Mouse (Mus musculus) skeletal muscle tissue, postnatal 0 days (tissue): ENCODE data around the gene Bub1b. TPM values are rescaled to one million over a fixed set of nuclear protein-coding genes. Genes with fewer than 3 reads are reported as not detected.

Source experiments
- polyA plus RNA-seq: library from polyadenylated mRNA; unstranded; fragments of >200 nt; fragmentation: Nextera tagmentation; extraction: Ambion mirVana; gene quantifications from 2 replicates; pipeline ENCODE4 v1.2.1, GENCODE M21; 2015

Gene Bub1b
- 10.0 and 10.3 TPM in 2 replicates for polyA plus RNA-seq

GRCm38 (mm10) chr2:118597673-118598568, at the start of gene Bub1b:
TSS of gene Bub1b (plus strand) at chr2:118598211.

DNA sequence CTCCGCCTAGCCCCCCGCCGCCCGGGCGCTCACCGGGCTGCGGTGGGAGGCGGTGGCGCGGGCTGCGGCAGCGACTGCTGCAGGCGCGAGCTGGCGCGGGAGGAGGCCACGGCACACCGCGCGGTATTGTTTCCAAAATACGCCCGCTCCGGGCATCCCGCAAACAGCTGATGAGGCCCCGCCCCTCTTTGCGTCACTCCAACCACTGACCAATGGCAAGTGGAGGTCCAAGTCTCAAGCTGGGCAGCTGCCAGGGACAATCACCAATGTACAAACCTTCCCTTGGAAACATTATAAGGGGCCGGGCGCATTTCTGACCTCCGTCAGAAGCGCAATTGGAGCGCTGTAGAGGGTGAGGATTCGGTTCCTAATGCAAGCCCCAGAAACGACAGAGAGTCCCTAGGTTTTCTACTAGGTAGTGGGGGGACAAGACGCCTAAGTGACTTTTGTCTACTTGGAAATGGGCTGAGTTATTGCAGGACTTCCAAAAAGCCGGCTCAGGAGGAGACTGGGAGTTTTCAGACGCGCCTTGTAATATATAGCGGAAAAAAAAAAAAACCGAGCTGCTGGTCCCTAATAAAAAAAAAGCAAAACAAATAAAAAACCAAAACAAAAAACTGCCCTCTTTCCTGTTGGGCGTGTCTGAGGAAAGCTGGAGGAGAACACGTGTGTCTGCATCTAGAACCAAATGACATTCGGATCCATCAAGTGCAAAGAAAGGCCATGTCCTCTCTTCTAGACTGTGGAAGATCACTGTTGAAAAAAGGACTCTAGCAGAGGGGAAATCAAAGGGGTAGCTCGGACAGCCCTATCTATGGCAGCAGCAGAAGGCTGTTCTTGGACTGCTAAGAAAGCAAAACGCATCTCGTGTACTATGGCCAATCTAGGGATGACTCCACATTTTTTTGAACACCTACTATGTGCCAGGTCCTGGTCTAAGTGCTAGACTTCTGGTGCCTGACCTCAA, 48.2 kb upstream of the Bub1b start, which contains the start of gene Bmf:
Bmf (minus strand) TSS at position 181 of the 967 bp plus-strand sequence.

GRCm38 (mm10) chr2:118662902-118663803, 65.1 kb downstream of the Bub1b start, which contains the start of gene Pak6:
TSS of gene Pak6 (plus strand) at chr2:118663303.

Other genes with a start within 250 kb of the Bub1b start
- gene Gpr176, start 224.8 kb upstream of the Bub1b start, polyA plus RNA-seq = 0.40 and 0.55 TPM in 2 replicates
- 2.8 and 3.0 TPM in 2 replicates for gene Eif2ak4, start 209.6 kb upstream of the Bub1b start, polyA plus RNA-seq
- gene Srp14, start 118.5 kb upstream of the Bub1b start, polyA plus RNA-seq = 226 and 232 TPM in 2 replicates
- gene Bmf, start 48.5 kb upstream of the Bub1b start, polyA plus RNA-seq = 2.3 and 3.1 TPM in 2 replicates
- gene Pak6, start 65.1 kb downstream of the Bub1b start, polyA plus RNA-seq = 0.17 and 0.33 TPM in 2 replicates
- 0.05 TPM in 1 of 2 replicates, not detected in the other for gene Ankrd63, start 105.8 kb downstream of the Bub1b start, polyA plus RNA-seq
- gene Plcb2, start 130.2 kb downstream of the Bub1b start, polyA plus RNA-seq = 0.47 and 0.68 TPM in 2 replicates
- 9.5 and 10.0 TPM in 2 replicates for gene Inafm2, start 147.5 kb downstream of the Bub1b start, polyA plus RNA-seq
- 2.7 and 3.9 TPM in 2 replicates for gene Ccdc9b, start 164.4 kb downstream of the Bub1b start, polyA plus RNA-seq
- gene Phgr1, start 174.6 kb downstream of the Bub1b start, polyA plus RNA-seq = not detected in 2 replicates
- 0.04 and 0.05 TPM in 2 replicates for gene Disp2, start 181.5 kb downstream of the Bub1b start, polyA plus RNA-seq
- gene Knstrn, start 215.8 kb downstream of the Bub1b start, polyA plus RNA-seq = 18.2 and 22.8 TPM in 2 replicates